ENCODE assay signal across 10 mouse cellular contexts in the genomic region with DNA sequence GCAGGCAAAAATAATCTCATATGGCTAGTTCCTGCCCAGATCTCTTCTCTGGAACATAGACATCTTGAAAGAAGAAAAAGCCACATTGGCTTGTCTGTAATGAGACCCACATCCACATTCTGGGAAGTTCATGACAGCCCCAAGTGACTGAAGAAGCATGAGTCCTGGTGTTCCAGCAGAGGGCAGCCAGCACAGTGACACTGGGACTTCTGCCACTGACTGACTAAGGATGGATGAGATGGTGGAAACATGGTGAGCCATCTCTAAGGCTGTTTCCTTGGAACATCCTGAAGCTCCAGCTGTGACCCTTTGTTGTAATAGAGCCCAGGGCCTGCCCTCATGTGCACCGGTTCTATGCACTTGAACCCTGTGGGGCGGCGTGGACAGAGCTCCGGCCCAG. TPM values are rescaled to one million over a fixed set of nuclear protein-coding genes. Genes with fewer than 3 reads are reported as not detected.
DNase-seq lines count a peak whose midpoint lies in the region; ATAC-seq and TF ChIP-seq lines count a peak whose summit lies in the region.
"Had no signal": no experiment of that assay in that cellular context is flagged by ENCODE, and none has a peak within 500 bp of the region (broad histone marks: within the 10 kb centered on the region; RNA-seq: fewer than 3 reads in every experiment).

No protein-coding gene starts in this region.

- no peak overlapping the region for H3K27ac ChIP-seq in left cerebral cortex, adult 2 months
- H3K27ac ChIP-seq in cortical plate, adult 2 months (ENCODE audit: insufficient read depth, low read length): no peak overlapping the region
- H3K27ac ChIP-seq: liver, embryonic 15.5 days had no signal

- no peaks in the 10 kb centered on the region for H3K4me1 ChIP-seq in cortical plate, adult 2 months (ENCODE audit: control insufficient read depth, insufficient read depth, low read length)
- H3K4me1 ChIP-seq: liver, embryonic 15.5 days had no signal

- intact Hi-C loops in gastrocnemius, postnatal 14 days (cut with DNase I; ENCODE audit: low total_unique reads): loop anchor here (5.0 kb wide), 1 partner anchor 113 kb away; no protein-coding TSS in a partner anchor
- intact Hi-C loops in left cerebral cortex, adult 2 months (cut with DNase I): no loop called here
- intact Hi-C loops in left cerebral cortex, postnatal 4 days (cut with DNase I): no loop called here

- peak; percentile 37 for TF ChIP-seq CTCF in left cerebral cortex, adult 2 months (IDR thresholded peaks at IDR 0.05)
- peak; percentile 21; the same call in 1 of the 2 replicates for TF ChIP-seq CTCF in cortical plate, adult 2 months (IDR thresholded peaks at IDR 0.05; ENCODE audit: extremely low read depth, insufficient read depth, low read length)

- no peak overlapping the region for H3K4me3 ChIP-seq in left cerebral cortex, adult 2 months
- no peak overlapping the region for H3K4me3 ChIP-seq in cortical plate, adult 2 months (ENCODE audit: insufficient read depth, low read length)
- H3K4me3 ChIP-seq: liver, embryonic 15.5 days had no signal

- TF ChIP-seq POLR2A in cortical plate, adult 2 months (IDR thresholded peaks at IDR 0.05; ENCODE audit: extremely low read depth, insufficient read depth, low read length): no peak

- ATAC-seq in megakaryocyte, adult 5-6 weeks (ENCODE audit: poor library complexity, severe bottlenecking): no peak

- peak; percentile 37 for DNase-seq in gastrocnemius, adult 18-20 months (ENCODE audit: low spot score)
- DNase-seq in gastrocnemius, postnatal 14 days: no peak
- no peak for DNase-seq in left cerebral cortex, adult 2 months (ENCODE audit: extremely low spot score in 1 of 2, low spot score in 2 of 2)
- no peak for DNase-seq in left cerebral cortex, postnatal 4 days
- DNase-seq in lung, postnatal 14 days: peak; percentile 67
- no peak for DNase-seq in urinary bladder, postnatal 36 days (ENCODE audit: low spot score in 2 of 2)
- DNase-seq: thymus, adult 18-20 months had no signal

RNA-seq across cellular contexts. Expression of gene Trpm1, which starts 25.7 kb away (rescaled TPM):
- under 1 TPM; 0.16 to 0.55 TPM for total RNA-seq in gastrocnemius, adult 18-20 months (2021)
- under 1 TPM; 0.51 to 0.78 TPM for total RNA-seq in gastrocnemius, postnatal 14 days (2021)
- under 1 TPM; 0.61 TPM for total RNA-seq in left cerebral cortex, adult 2 months (2021)
- total RNA-seq in left cerebral cortex, postnatal 4 days (2021): under 1 TPM; 0.10 to 0.77 TPM
- polyA plus RNA-seq in cortical plate, adult 2 months (2012; rRNA removed): 0.15 TPM in 2 replicates
- not detected in 2 replicates for total RNA-seq in megakaryocyte, adult 5-6 weeks (2015)
- total RNA-seq in megakaryocyte, adult 5-6 weeks (2017): not detected in 2 replicates
- polyA plus RNA-seq: liver, embryonic 15.5 days had no signal

Comparison
In these comparisons a context has a peak if more than half of its experiments do, and no peak if none do; other contexts are left out.
1. DNase-seq: peak in gastrocnemius, adult 18-20 months (single experiment) and lung, postnatal 14 days (single experiment); none in gastrocnemius, postnatal 14 days (single experiment), left cerebral cortex, adult 2 months (0 of 2), left cerebral cortex, postnatal 4 days (single experiment) and urinary bladder, postnatal 36 days (0 of 2).